Mouse (Mus musculus) liver, embryonic 15.5 days (tissue): Measurements from ENCODE around the gene Rnf208. TPM values are rescaled to one million over a fixed set of nuclear protein-coding genes. Genes with fewer than 3 reads are reported as not detected.
A peak's percentile ranks its signal among the peaks of the same experiment; 100 is the strongest.

ENCODE experiments used
- ATAC-seq: fragments of 200-750 bp; cut with Nextera tagmentation; 2 replicates; pipeline ENCODE4 v1.8.0; 2017; ENCODE audit warnings: moderate number of reproducible peaks, mild to moderate bottlenecking, moderate library complexity; ENCODE audit not compliant: insufficient read depth
- H3K27ac ChIP-seq: fragments of 300-500 bp; sonication (generic); replicated peaks from 2 replicates; pipeline ENCODE4 v1.5.1; 2015; ENCODE audit warnings: mild to moderate bottlenecking, inconsistent platforms
- H3K27me3 ChIP-seq: fragments of 300-500 bp; sonication (generic); 2 replicates; pipeline ENCODE4 v1.6.1; 2015; ENCODE audit warnings: mild to moderate bottlenecking, inconsistent platforms
- H3K36me3 ChIP-seq: fragments of 300-500 bp; sonication (generic); replicated peaks from 2 replicates; pipeline ENCODE4 v1.6.1; 2015; ENCODE audit warnings: moderate library complexity, mild to moderate bottlenecking, inconsistent platforms
- H3K4me1 ChIP-seq: fragments of 300-500 bp; sonication (generic); replicated peaks from 2 replicates; pipeline ENCODE4 v1.6.1; 2015; ENCODE audit warnings: inconsistent platforms
- H3K4me2 ChIP-seq: fragments of 300-500 bp; sonication (generic); 2 replicates; pipeline ENCODE4 v1.6.1; 2015; ENCODE audit warnings: moderate library complexity, mild to moderate bottlenecking, inconsistent platforms
- H3K4me3 ChIP-seq: fragments of 300-500 bp; sonication (generic); replicated peaks from 2 replicates; pipeline ENCODE4 v1.5.1; 2015; ENCODE audit warnings: mild to moderate bottlenecking, inconsistent platforms
- H3K9ac ChIP-seq: fragments of 300-500 bp; sonication (generic); 2 replicates; pipeline ENCODE4 v1.6.1; 2015; ENCODE audit warnings: moderate library complexity, mild to moderate bottlenecking, inconsistent platforms
- H3K9me3 ChIP-seq: fragments of 300-500 bp; sonication (generic); replicated peaks from 2 replicates; pipeline ENCODE4 v1.6.1; 2016; ENCODE audit warnings: inconsistent platforms
- WGBS: fragments of 180-500 bp; shearing (Covaris S2); methylation state at CpG from one replicate; pipeline ENCODE4 v1.1.7; 2015; ENCODE audit warnings: mixed read lengths; ENCODE audit not compliant: insufficient replicate concordance; 5-methylcytosine and 5-hydroxymethylcytosine counted together
- polyA plus RNA-seq: library from polyadenylated mRNA; unstranded; fragments of >200 nt; fragmentation: Nextera tagmentation; extraction: Ambion mirVana; gene quantifications from 2 replicates; pipeline ENCODE4 v1.2.1, GENCODE M21; 2015

Gene Rnf208
- polyA plus RNA-seq, 1 experiment from 2014 or later: 0.31 TPM

GRCm38 (mm10) chr2:25286314-25286713 is 44.3 kb downstream of the Rnf208 start:
- no peak overlapping the region for H3K9ac ChIP-seq
- ATAC-seq: peak; percentile 54; the same call in 1 of the 2 replicates
- H3K9me3 ChIP-seq: no peaks in the 10 kb centered on the region
- no peak overlapping the region for H3K4me2 ChIP-seq
- H3K27me3 ChIP-seq: peaks cover 36% of the 10 kb centered on the region
- H3K4me3 ChIP-seq: no peak overlapping the region
- peaks cover 16% of the 10 kb centered on the region for H3K4me1 ChIP-seq
- no peak overlapping the region for H3K27ac ChIP-seq
- 17% methylated on average over 1 of the region's 1 CpGs for WGBS
- H3K36me3 ChIP-seq: peaks cover 44% of the 10 kb centered on the region

- 27% methylated on average over 7 of the region's 7 CpGs for WGBS
- Histone ChIP-seq H3K9ac (no peak overlapping the region), H3K27ac (no peak overlapping the region)
Observed at GRCm38 (mm10) chr2:25286837-25287636, 45.0 kb downstream of the Rnf208 start.

GRCm38 (mm10) chr2:25287927-25288649 is 46.0 kb downstream of the Rnf208 start, which contains the start of gene Tmem210:
Gene Tmem210 (plus strand): TSS chr2:25288145.
- Histone ChIP-seq H3K27me3 (peaks cover 53% of the 10 kb centered on the region), H3K27ac (no peak within 1 kb of the TSS), H3K4me1 (peaks cover 25% of the 10 kb centered on the region), H3K9ac (no peak within 1 kb of the TSS), H3K9me3 (no peaks in the 10 kb centered on the region), H3K36me3 (peaks cover 29% of the 10 kb centered on the region), H3K4me3 (no peak within 1 kb of the TSS), H3K4me2 (peak within 1 kb of the TSS; percentile 15; the same call in 1 of the 2 replicates)
- 69% methylated on average over 6 of the region's 6 CpGs for WGBS
- ATAC-seq: no peak

More at GRCm38 (mm10) chr2:25286837-25287636, 45.0 kb downstream of the Rnf208 start:
- Histone ChIP-seq H3K4me3 (no peak overlapping the region), H3K4me2 (peak overlapping the region; percentile 15; the same call in 1 of the 2 replicates), H3K27me3 (peaks cover 43% of the 10 kb centered on the region), H3K36me3 (peaks cover 39% of the 10 kb centered on the region), H3K9me3 (no peaks in the 10 kb centered on the region), H3K4me1 (peaks cover 17% of the 10 kb centered on the region)
- ATAC-seq: peak; percentile 55; the same call in 1 of the 2 replicates

GRCm38 (mm10) chr2:25288734-25289345 is 46.8 kb downstream of the Rnf208 start:
- Histone ChIP-seq H3K4me2 (no peak overlapping the region), H3K9me3 (no peaks in the 10 kb centered on the region), H3K27ac (no peak overlapping the region), H3K27me3 (peaks cover 61% of the 10 kb centered on the region), H3K36me3 (peaks cover 21% of the 10 kb centered on the region), H3K4me1 (peaks cover 25% of the 10 kb centered on the region), H3K4me3 (no peak overlapping the region), H3K9ac (no peak overlapping the region)
- ATAC-seq: no peak
- 59% methylated on average over 7 of the region's 7 CpGs for WGBS

GRCm38 (mm10) chr2:25289651-25290050 is 47.6 kb downstream of the Rnf208 start, which contains the start of gene Lrrc26:
Gene Lrrc26 (plus strand): TSS chr2:25289915.
- 13% methylated on average over 11 of the region's 11 CpGs for WGBS
- H3K27me3 ChIP-seq: peaks cover 69% of the 10 kb centered on the region
- H3K9ac ChIP-seq: no peak within 1 kb of the TSS
- no peak within 1 kb of the TSS for H3K4me3 ChIP-seq
- peaks cover 25% of the 10 kb centered on the region for H3K4me1 ChIP-seq
- H3K9me3 ChIP-seq: no peaks in the 10 kb centered on the region
- H3K4me2 ChIP-seq: no peak within 1 kb of the TSS
- H3K36me3 ChIP-seq: peaks cover 13% of the 10 kb centered on the region
- no peak for ATAC-seq
- H3K27ac ChIP-seq: no peak within 1 kb of the TSS

- peaks cover 75% of the 10 kb centered on the region for H3K27me3 ChIP-seq
- no peak for ATAC-seq
- no peak overlapping the region for H3K4me3 ChIP-seq
- H3K4me1 ChIP-seq: peaks cover 25% of the 10 kb centered on the region
- H3K27ac ChIP-seq: no peak overlapping the region
- no peaks in the 10 kb centered on the region for H3K9me3 ChIP-seq
- H3K9ac ChIP-seq: no peak overlapping the region
- H3K4me2 ChIP-seq: no peak overlapping the region
- peaks cover 7% of the 10 kb centered on the region for H3K36me3 ChIP-seq
- WGBS: 3% methylated on average over 54 of the region's 54 CpGs
Observed at GRCm38 (mm10) chr2:25290101-25290815, 48.2 kb downstream of the Rnf208 start.

- no peak for ATAC-seq
- WGBS: 2% methylated on average over 18 of the region's 18 CpGs
- Histone ChIP-seq H3K9ac (no peak overlapping the region), H3K36me3 (peaks cover 2% of the 10 kb centered on the region; the same call in 1 of the 2 replicates), H3K4me2 (no peak overlapping the region), H3K4me1 (peaks cover 25% of the 10 kb centered on the region), H3K9me3 (no peaks in the 10 kb centered on the region), H3K27me3 (peaks cover 80% of the 10 kb centered on the region), H3K4me3 (no peak overlapping the region), H3K27ac (no peak overlapping the region)
Observed at GRCm38 (mm10) chr2:25290816-25291130, 48.7 kb downstream of the Rnf208 start.

GRCm38 (mm10) chr2:25291184-25292053 is 49.4 kb downstream of the Rnf208 start:
- H3K4me1 ChIP-seq: peaks cover 21% of the 10 kb centered on the region
- no peak for ATAC-seq
- H3K4me2 ChIP-seq: peak overlapping the region; percentile 58; the same call in 1 of the 2 replicates
- H3K27me3 ChIP-seq: peaks cover 86% of the 10 kb centered on the region
- H3K36me3 ChIP-seq: no peaks in the 10 kb centered on the region
- no peak overlapping the region for H3K9ac ChIP-seq
- H3K9me3 ChIP-seq: no peaks in the 10 kb centered on the region
- 11% methylated on average over 32 of the region's 32 CpGs for WGBS
- 0 out of 2 replicates have a peak overlapping the region, but pooled peaks have one; percentile 37 for H3K4me3 ChIP-seq
- no peak overlapping the region for H3K27ac ChIP-seq

- H3K4me2 ChIP-seq: peak overlapping the region; percentile 58
- no peak overlapping the region for H3K9ac ChIP-seq
- H3K27ac ChIP-seq: no peak overlapping the region
- no peaks in the 10 kb centered on the region for H3K36me3 ChIP-seq
- H3K4me3 ChIP-seq: peak overlapping the region; percentile 37
- peaks cover 14% of the 10 kb centered on the region for H3K4me1 ChIP-seq
- 8% methylated on average over 38 of the region's 43 CpGs for WGBS
- peaks cover 93% of the 10 kb centered on the region for H3K27me3 ChIP-seq
- H3K9me3 ChIP-seq: no peaks in the 10 kb centered on the region
- ATAC-seq: no peak
Observed at GRCm38 (mm10) chr2:25292054-25292544, 50.0 kb downstream of the Rnf208 start.
